Mouse (Mus musculus) thymus, postnatal 10 days (tissue): ENCODE measurements at regions not wholly inside any gene's neighbourhood (a gene's known extent, or its start where the extent isn't known, plus 50 kb on each side); places are given as distances from the start of the nearest gene placed in this dataset.
A peak's percentile ranks its signal among the peaks of the same experiment; 100 is the strongest.

Experiments used
- DNase-seq, 2 experiments: peaks; one replicate each; pipeline ENCODE4 v3.0.0; 2021; ENCODE audit warnings: low spot score in 2 of 2

DNA sequence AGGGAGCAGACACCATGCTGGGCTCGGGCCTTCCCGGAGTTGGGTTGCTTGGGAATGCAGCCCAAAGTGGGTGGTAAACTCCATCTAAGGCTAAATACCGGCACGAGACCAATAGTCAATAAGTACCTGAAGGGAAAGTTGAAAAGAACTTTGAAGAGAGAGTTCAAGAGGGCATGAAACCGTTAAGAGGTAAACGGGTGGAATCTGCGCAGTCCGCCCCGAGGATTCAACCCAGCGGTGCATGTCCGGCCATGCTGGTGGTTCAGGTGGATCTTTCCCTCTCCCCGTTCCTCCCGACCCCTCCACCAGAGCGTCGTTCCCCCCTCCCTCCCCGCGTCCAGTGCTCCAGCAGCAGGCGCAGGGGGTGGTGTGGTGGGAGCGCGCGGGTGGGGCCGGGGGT is 179.1 kb upstream of the Arhgef26 start:
- peak; percentile 25 to 82 for DNase-seq

DNA sequence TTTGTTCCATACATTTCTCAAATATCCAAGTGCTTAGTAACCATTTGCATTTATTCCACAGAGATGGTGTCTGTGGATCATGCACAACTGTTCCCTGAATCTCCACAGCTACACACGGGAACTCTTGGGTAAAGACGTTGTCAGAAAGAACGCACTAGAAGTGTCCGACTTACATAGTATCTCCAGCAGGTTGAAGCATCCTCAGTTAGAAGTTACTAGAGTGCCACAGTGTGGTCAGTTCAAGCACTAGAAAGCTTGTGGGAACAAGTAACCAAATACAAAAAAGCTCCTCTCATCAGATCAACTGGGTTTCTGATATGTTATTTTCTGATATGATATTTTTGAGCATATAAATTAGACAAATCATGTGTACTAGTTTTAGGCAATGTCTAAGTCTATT is 167.5 kb upstream of the Arhgef26 start:
- no peak for DNase-seq

- no peak for DNase-seq
Observed at GRCm38 (mm10) chr3:62187807-62188509, 150.2 kb upstream of the Arhgef26 start.

DNA sequence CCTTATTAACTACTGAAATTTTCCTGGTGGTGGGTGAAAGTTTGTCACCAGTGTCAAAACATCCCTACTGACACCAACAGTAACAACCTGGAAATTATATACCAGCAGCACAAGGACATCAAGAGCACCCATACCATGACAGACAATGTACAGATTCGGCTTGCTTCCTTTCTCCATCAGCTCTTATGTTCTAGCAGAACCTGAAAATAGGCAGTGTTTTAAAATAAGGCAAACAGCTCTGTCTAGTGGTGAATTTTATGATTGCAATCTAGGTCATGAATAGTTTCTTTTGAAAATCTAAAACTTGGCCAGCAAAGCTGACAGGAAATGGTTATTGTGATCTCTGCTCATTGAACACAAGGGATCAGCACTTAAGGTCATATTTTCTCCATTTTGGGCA is 145.7 kb upstream of the Arhgef26 start:
- no peak for DNase-seq

DNA sequence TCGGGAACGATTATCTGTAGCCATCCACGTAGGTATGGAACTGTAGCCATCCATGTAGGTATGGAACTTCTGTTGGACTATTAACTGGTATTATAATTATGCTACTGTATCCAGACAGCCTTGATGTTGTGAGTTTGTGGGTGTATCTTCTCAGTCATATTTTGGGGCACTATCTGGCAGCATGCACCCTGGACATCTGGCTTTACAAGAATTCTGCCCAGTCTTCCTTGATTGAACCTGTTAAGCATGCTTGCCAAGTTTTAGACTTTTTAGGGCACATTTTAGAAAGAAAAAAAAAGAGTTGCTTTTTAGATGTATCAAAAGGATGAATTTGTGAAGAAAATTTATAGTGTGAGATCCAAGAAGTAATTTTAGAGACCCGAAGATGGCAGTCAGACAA is 143.7 kb upstream of the Arhgef26 start:
- no peak for DNase-seq

- no peak for DNase-seq
Observed at GRCm38 (mm10) chr3:62196679-62197078, 141.5 kb upstream of the Arhgef26 start.

- no peak for DNase-seq
Observed at GRCm38 (mm10) chr3:62215806-62216205, 122.3 kb upstream of the Arhgef26 start.

DNA sequence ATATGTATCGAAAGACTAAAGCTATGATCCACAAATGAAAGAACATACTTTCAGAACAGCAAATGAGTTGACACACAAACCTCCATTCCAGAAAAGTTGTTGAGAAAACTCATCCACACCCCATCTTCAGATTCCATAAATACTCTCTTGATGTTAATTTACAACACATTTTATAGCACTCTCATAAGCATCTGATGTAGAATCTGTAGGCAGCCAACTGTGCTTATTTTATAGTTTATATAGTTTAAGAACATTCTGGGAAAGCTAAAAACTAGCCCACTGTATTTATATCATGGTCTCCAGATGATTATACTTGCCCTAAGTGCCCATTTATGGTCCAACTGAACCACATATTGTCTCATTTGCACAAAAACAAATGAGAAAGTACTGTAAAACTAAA is 120.8 kb upstream of the Arhgef26 start:
- no peak for DNase-seq

- DNase-seq: no peak
Observed at GRCm38 (mm10) chr3:62227697-62228096, 110.4 kb upstream of the Arhgef26 start.

- no peak for DNase-seq
Observed at GRCm38 (mm10) chr3:62228156-62228555, 110.0 kb upstream of the Arhgef26 start.

GRCm38 (mm10) chr3:62241031-62241430 is 97.1 kb upstream of the Arhgef26 start:
- no peak for DNase-seq

- DNase-seq: no peak
Observed at GRCm38 (mm10) chr3:62271703-62272102, 66.4 kb upstream of the Arhgef26 start.

DNA sequence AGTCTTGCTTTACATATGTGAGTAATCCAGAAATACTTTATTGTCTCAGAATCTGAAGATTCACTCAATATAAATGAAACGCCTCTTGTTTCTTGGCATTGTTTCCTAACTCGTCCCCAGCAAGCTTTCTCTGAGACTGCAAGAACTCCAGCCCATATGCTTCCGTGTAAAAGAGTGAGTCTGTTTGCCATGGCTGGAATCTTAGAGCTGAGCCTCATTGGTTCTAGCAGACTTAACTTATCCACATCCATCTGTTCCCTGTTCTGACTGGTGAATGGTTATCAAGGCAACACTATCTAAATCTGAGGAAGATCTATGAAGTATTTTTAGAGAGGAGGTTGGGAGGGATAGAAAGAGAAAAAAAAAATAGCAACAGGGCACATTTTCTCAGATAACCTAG is 59.9 kb upstream of the Arhgef26 start:
- no peak for DNase-seq

DNA sequence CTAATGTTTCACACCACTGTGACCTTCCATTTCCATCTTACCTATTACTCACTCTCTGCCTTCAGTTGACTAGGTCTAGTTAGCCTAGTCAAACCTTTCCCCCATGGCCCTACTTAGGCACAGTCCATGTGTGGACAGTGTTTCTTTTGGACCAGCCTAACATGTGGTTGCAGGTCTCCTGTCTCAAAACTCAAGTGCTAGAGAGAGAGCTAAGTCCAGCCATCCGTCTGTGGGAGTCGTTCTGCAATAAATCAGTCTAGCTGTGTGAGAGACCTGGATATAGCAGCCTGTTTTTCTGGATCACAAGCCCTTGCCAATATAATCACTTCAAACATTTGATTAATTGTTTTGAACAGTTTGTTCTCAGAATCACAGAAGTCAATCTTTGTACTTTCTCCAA is 57.2 kb upstream of the Arhgef26 start:
- DNase-seq: no peak
